Mouse (Mus musculus): ENCODE results near the gene Cxcl16.

DNA sequence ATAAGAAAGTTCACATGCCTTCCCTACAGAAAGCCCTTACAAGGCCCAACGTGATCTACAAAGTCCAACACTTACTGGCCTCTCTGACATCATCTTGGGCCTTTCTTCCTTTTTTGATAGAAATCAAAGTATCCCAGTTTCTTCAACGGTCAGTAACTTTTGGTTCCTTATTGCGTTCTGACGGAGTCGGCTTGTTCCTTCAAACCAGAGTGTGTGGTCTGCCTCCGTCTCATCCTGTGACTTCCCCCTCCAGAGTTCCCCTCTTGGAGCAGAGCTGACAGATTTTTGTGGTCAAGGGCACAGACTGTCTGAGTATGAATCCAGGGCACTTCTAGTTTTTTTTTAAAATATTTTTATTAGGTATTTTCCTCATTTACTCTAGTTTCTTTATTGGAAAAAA is 29.9 kb upstream of the Cxcl16 start:
- TF ChIP-seq POLR2A (IDR thresholded peaks at IDR 0.05; ENCODE audit: low read depth, low read length), result no peak
- no peak for TF ChIP-seq CTCF (IDR thresholded peaks at IDR 0.05; ENCODE audit: extremely low read depth, insufficient read length, insufficient replicate concordance, low read depth, low read length)

All from small intestine, adult 2 months (tissue).